Mouse (Mus musculus): ENCODE results near the gene Grin3a. TPM values are rescaled to one million over a fixed set of nuclear protein-coding genes. Genes with fewer than 3 reads are reported as not detected.
A peak's percentile ranks its signal among the peaks of the same experiment; 100 is the strongest.

Gene Grin3a
- polyA plus RNA-seq (2012; rRNA removed) = 0.04 TPM in 2 replicates

GRCm38 (mm10) chr4:49845612-49845985, at the start of gene Grin3a:
Grin3a (minus strand) TSS chr4:49845744.
- DNase-seq (ENCODE audit: low read depth) = no peak

- DNase-seq (ENCODE audit: low read depth) = no peak
Measured at GRCm38 (mm10) chr4:49891835-49892301, 46.3 kb upstream of the Grin3a start.

- no peak for DNase-seq (ENCODE audit: low read depth)
Measured at GRCm38 (mm10) chr4:49877084-49877483, 31.5 kb upstream of the Grin3a start.

GRCm38 (mm10) chr4:49860611-49861010, 15.1 kb upstream of the Grin3a start:
- no peak for DNase-seq (ENCODE audit: low read depth)

GRCm38 (mm10) chr4:49844828-49845611, 524 bp downstream of the Grin3a start:
- no peak for DNase-seq (ENCODE audit: low read depth)

GRCm38 (mm10) chr4:49844274-49844827, 1.2 kb downstream of the Grin3a start:
- DNase-seq (ENCODE audit: low read depth) = no peak

- DNase-seq (ENCODE audit: low read depth) = no peak
Measured at GRCm38 (mm10) chr4:49843787-49844186, 1.8 kb downstream of the Grin3a start.

GRCm38 (mm10) chr4:49832035-49832434, 13.5 kb downstream of the Grin3a start:
- no peak for DNase-seq (ENCODE audit: low read depth)

GRCm38 (mm10) chr4:49813852-49814251, 31.7 kb downstream of the Grin3a start:
- DNase-seq (ENCODE audit: low read depth) = no peak

GRCm38 (mm10) chr4:49806791-49807190, 38.8 kb downstream of the Grin3a start:
- DNase-seq (ENCODE audit: low read depth) = no peak

- DNase-seq (ENCODE audit: low read depth) = no peak
Measured at GRCm38 (mm10) chr4:49799338-49799737, 46.2 kb downstream of the Grin3a start.

GRCm38 (mm10) chr4:49788971-49789370, 56.6 kb downstream of the Grin3a start:
- DNase-seq (ENCODE audit: low read depth) = no peak

GRCm38 (mm10) chr4:49742847-49743246, 102.7 kb downstream of the Grin3a start:
- DNase-seq (ENCODE audit: low read depth) = no peak

- DNase-seq (ENCODE audit: low read depth) = no peak
Measured at GRCm38 (mm10) chr4:49741942-49742341, 103.6 kb downstream of the Grin3a start.

GRCm38 (mm10) chr4:49740796-49741766, 104.5 kb downstream of the Grin3a start:
- no peak for DNase-seq (ENCODE audit: low read depth)

- no peak for DNase-seq (ENCODE audit: low read depth)
Measured at GRCm38 (mm10) chr4:49739561-49739960, 106.0 kb downstream of the Grin3a start.

GRCm38 (mm10) chr4:49729326-49729725, 116.2 kb downstream of the Grin3a start:
- DNase-seq (ENCODE audit: low read depth) = no peak

GRCm38 (mm10) chr4:49723908-49724307, 121.6 kb downstream of the Grin3a start:
- DNase-seq (ENCODE audit: low read depth) = no peak

- DNase-seq (ENCODE audit: low read depth) = no peak
Measured at GRCm38 (mm10) chr4:49691405-49692194, 153.9 kb downstream of the Grin3a start.

- peak; percentile 16 for DNase-seq (ENCODE audit: low read depth)
Measured at GRCm38 (mm10) chr4:49688594-49689288, 156.8 kb downstream of the Grin3a start.

GRCm38 (mm10) chr4:49681812-49682211, 163.7 kb downstream of the Grin3a start, which contains the start of gene Ppp3r2:
Ppp3r2 (minus strand) TSS chr4:49682024.
- DNase-seq (ENCODE audit: low read depth) = no peak
